Mouse (Mus musculus): ENCODE data around the gene Lrch1.

Gene Lrch1

GRCm38 (mm10) chr14:74852965-74853758, 94.5 kb downstream of the Lrch1 start:
- in situ Hi-C loops (cut with MboI, MseI): no loop called here

GRCm38 (mm10) chr14:74851866-74852265, 95.8 kb downstream of the Lrch1 start:
- in situ Hi-C loops (cut with MboI, MseI): no loop called here

GRCm38 (mm10) chr14:74849020-74849419, 98.7 kb downstream of the Lrch1 start:
- in situ Hi-C loops (cut with MboI, MseI): loop anchor here (10.0 kb wide), 1 partner anchor 96 kb away; the partner anchor contains the start of gene Lrch1

GRCm38 (mm10) chr14:74848224-74848623, 99.5 kb downstream of the Lrch1 start:
- in situ Hi-C loops (cut with MboI, MseI): loop anchor here (10.0 kb wide), 1 partner anchor 97 kb away; the partner anchor contains the start of gene Lrch1

GRCm38 (mm10) chr14:74847311-74848133, 100.2 kb downstream of the Lrch1 start:
- in situ Hi-C loops (cut with MboI, MseI): loop anchor here (10.0 kb wide), 1 partner anchor 97 kb away; the partner anchor contains the start of gene Lrch1

GRCm38 (mm10) chr14:74846668-74847067, 101.0 kb downstream of the Lrch1 start:
- in situ Hi-C loops (cut with MboI, MseI): loop anchor here (10.0 kb wide), 1 partner anchor 98 kb away; the partner anchor contains the start of gene Lrch1

GRCm38 (mm10) chr14:74845661-74846274, 101.9 kb downstream of the Lrch1 start:
- in situ Hi-C loops (cut with MboI, MseI): loop anchor here (10.0 kb wide), 1 partner anchor 99 kb away; the partner anchor contains the start of gene Lrch1

- in situ Hi-C loops (cut with MboI, MseI): loop anchor here (10.0 kb wide), 1 partner anchor 103 kb away; the partner anchor contains the start of gene Lrch1
These were observed 106.0 kb downstream of the Lrch1 start for GRCm38 (mm10) chr14:74841708-74842107.

- in situ Hi-C loops (cut with MboI, MseI): loop anchor here (10.0 kb wide), 1 partner anchor 104 kb away; the partner anchor contains the start of gene Lrch1
These were observed 106.4 kb downstream of the Lrch1 start for GRCm38 (mm10) chr14:74841297-74841696.

GRCm38 (mm10) chr14:74840820-74841219, 106.9 kb downstream of the Lrch1 start:
- in situ Hi-C loops (cut with MboI, MseI): loop anchor here (10.0 kb wide), 1 partner anchor 104 kb away; the partner anchor contains the start of gene Lrch1

- in situ Hi-C loops (cut with MboI, MseI): loop anchor here (10.0 kb wide), 1 partner anchor 104 kb away; the partner anchor contains the start of gene Lrch1
These were observed 107.3 kb downstream of the Lrch1 start for GRCm38 (mm10) chr14:74840328-74840727.

- in situ Hi-C loops (cut with MboI, MseI): no loop called here
These were observed 108.9 kb downstream of the Lrch1 start for GRCm38 (mm10) chr14:74838816-74839215.

GRCm38 (mm10) chr14:74835010-74835409, 112.7 kb downstream of the Lrch1 start:
- in situ Hi-C loops (cut with MboI, MseI): no loop called here

- in situ Hi-C loops (cut with MboI, MseI): no loop called here
These were observed 113.5 kb downstream of the Lrch1 start for GRCm38 (mm10) chr14:74834215-74834614.

- in situ Hi-C loops (cut with MboI, MseI): no loop called here
These were observed 116.0 kb downstream of the Lrch1 start for GRCm38 (mm10) chr14:74831653-74832052.

- in situ Hi-C loops (cut with MboI, MseI): no loop called here
These were observed 116.6 kb downstream of the Lrch1 start for GRCm38 (mm10) chr14:74831050-74831449.

- in situ Hi-C loops (cut with MboI, MseI): no loop called here
These were observed 117.1 kb downstream of the Lrch1 start for GRCm38 (mm10) chr14:74830591-74830990.

- in situ Hi-C loops (cut with MboI, MseI): no loop called here
These were observed 124.7 kb downstream of the Lrch1 start for GRCm38 (mm10) chr14:74822757-74823680.

- in situ Hi-C loops (cut with MboI, MseI): no loop called here
These were observed 125.6 kb downstream of the Lrch1 start for GRCm38 (mm10) chr14:74822048-74822447.

GRCm38 (mm10) chr14:74820180-74820813, 127.4 kb downstream of the Lrch1 start:
- in situ Hi-C loops (cut with MboI, MseI): no loop called here
